Mouse (Mus musculus): ENCODE results near the gene Mt1. TPM values are rescaled to one million over a fixed set of nuclear protein-coding genes. Genes with fewer than 3 reads are reported as not detected.
"Not testable (repeated sequence)": the region's sequence is repeated elsewhere in the genome, so short reads cannot be mapped to it uniquely, and the experiment has no call there.

Mt1 gene
- 1,753 and 1,911 TPM in 2 replicates for polyA plus RNA-seq (2012; rRNA removed)

GRCm38 (mm10) chr8:94178857-94179712 is at the start of gene Mt1:
TSS of gene Mt1 (plus strand) at chr8:94179082.
- Histone ChIP-seq H3K4me3 (ENCODE audit: control insufficient read depth, low read depth, low read length) (peak within 1 kb of the TSS; percentile 93), H3K4me1 (ENCODE audit: control insufficient read depth, insufficient read depth, low read length) (peaks cover 17% of the 10 kb centered on the region), H3K27me3 (ENCODE audit: control insufficient read depth, insufficient read depth, low read length) (no peaks in the 10 kb centered on the region), H3K36me3 (ENCODE audit: control insufficient read depth, insufficient read depth, low read length) (no peaks in the 10 kb centered on the region; the same call in 1 of the 2 replicates), H3K27ac (ENCODE audit: control insufficient read depth, insufficient read depth, low read depth, low read length) (peak within 1 kb of the TSS; percentile 97)
- peak; percentile 96 for TF ChIP-seq POLR2A (IDR thresholded peaks at IDR 0.05; ENCODE audit: control insufficient read depth, low read depth, low read length)
- TF ChIP-seq CTCF (IDR thresholded peaks at IDR 0.05; ENCODE audit: control insufficient read depth, insufficient read depth, insufficient replicate concordance, low read depth, low read length), result no peak

GRCm38 (mm10) chr8:94129133-94129789 is 49.6 kb upstream of the Mt1 start:
- Histone ChIP-seq H3K27ac (ENCODE audit: control insufficient read depth, insufficient read depth, low read depth, low read length) (no peak overlapping the region), H3K36me3 (ENCODE audit: control insufficient read depth, insufficient read depth, low read length) (no peaks in the 10 kb centered on the region), H3K27me3 (ENCODE audit: control insufficient read depth, insufficient read depth, low read length) (no peaks in the 10 kb centered on the region), H3K4me3 (ENCODE audit: control insufficient read depth, low read depth, low read length) (no peak overlapping the region; the same call in 1 of the 2 replicates), H3K4me1 (ENCODE audit: control insufficient read depth, insufficient read depth, low read length) (peaks cover 3% of the 10 kb centered on the region; the same call in 1 of the 2 replicates)
- no peak for TF ChIP-seq CTCF (IDR thresholded peaks at IDR 0.05; ENCODE audit: control insufficient read depth, insufficient read depth, insufficient replicate concordance, low read depth, low read length)
- no peak for TF ChIP-seq POLR2A (IDR thresholded peaks at IDR 0.05; ENCODE audit: control insufficient read depth, low read depth, low read length)

GRCm38 (mm10) chr8:94130126-94130525 is 48.8 kb upstream of the Mt1 start:
- Histone ChIP-seq H3K36me3 (ENCODE audit: control insufficient read depth, insufficient read depth, low read length) (no peaks in the 10 kb centered on the region), H3K27me3 (ENCODE audit: control insufficient read depth, insufficient read depth, low read length) (no peaks in the 10 kb centered on the region), H3K4me1 (ENCODE audit: control insufficient read depth, insufficient read depth, low read length) (no peaks in the 10 kb centered on the region), H3K4me3 (ENCODE audit: control insufficient read depth, low read depth, low read length) (peak overlapping the region; percentile 17), H3K27ac (ENCODE audit: control insufficient read depth, insufficient read depth, low read depth, low read length) (no peak overlapping the region)
- TF ChIP-seq POLR2A (IDR thresholded peaks at IDR 0.05; ENCODE audit: control insufficient read depth, low read depth, low read length) (no peak), CTCF (IDR thresholded peaks at IDR 0.05; ENCODE audit: control insufficient read depth, insufficient read depth, insufficient replicate concordance, low read depth, low read length) (no peak)

- Histone ChIP-seq H3K27me3 (ENCODE audit: control insufficient read depth, insufficient read depth, low read length) (no peaks in the 10 kb centered on the region), H3K27ac (ENCODE audit: control insufficient read depth, insufficient read depth, low read depth, low read length) (no peak overlapping the region), H3K4me3 (ENCODE audit: control insufficient read depth, low read depth, low read length) (no peak overlapping the region), H3K36me3 (ENCODE audit: control insufficient read depth, insufficient read depth, low read length) (no peaks in the 10 kb centered on the region), H3K4me1 (ENCODE audit: control insufficient read depth, insufficient read depth, low read length) (no peaks in the 10 kb centered on the region)
- TF ChIP-seq POLR2A (IDR thresholded peaks at IDR 0.05; ENCODE audit: control insufficient read depth, low read depth, low read length) (no peak), CTCF (IDR thresholded peaks at IDR 0.05; ENCODE audit: control insufficient read depth, insufficient read depth, insufficient replicate concordance, low read depth, low read length) (no peak)
Observed at GRCm38 (mm10) chr8:94132096-94132495, 46.8 kb upstream of the Mt1 start.

- not testable (repeated sequence) for H3K27me3 ChIP-seq (ENCODE audit: control insufficient read depth, insufficient read depth, low read length); H3K36me3 ChIP-seq (ENCODE audit: control insufficient read depth, insufficient read depth, low read length); H3K4me3 ChIP-seq (ENCODE audit: control insufficient read depth, low read depth, low read length); H3K27ac ChIP-seq (ENCODE audit: control insufficient read depth, insufficient read depth, low read depth, low read length); H3K4me1 ChIP-seq (ENCODE audit: control insufficient read depth, insufficient read depth, low read length)
Observed at GRCm38 (mm10) chr8:94134601-94135000, 44.3 kb upstream of the Mt1 start.

GRCm38 (mm10) chr8:94135556-94135955 is 43.3 kb upstream of the Mt1 start:
- Histone ChIP-seq H3K27me3 (ENCODE audit: control insufficient read depth, insufficient read depth, low read length) (no peaks in the 10 kb centered on the region), H3K4me3 (ENCODE audit: control insufficient read depth, low read depth, low read length) (no peak overlapping the region), H3K36me3 (ENCODE audit: control insufficient read depth, insufficient read depth, low read length) (no peaks in the 10 kb centered on the region), H3K4me1 (ENCODE audit: control insufficient read depth, insufficient read depth, low read length) (no peaks in the 10 kb centered on the region), H3K27ac (ENCODE audit: control insufficient read depth, insufficient read depth, low read depth, low read length) (no peak overlapping the region)
- TF ChIP-seq CTCF (IDR thresholded peaks at IDR 0.05; ENCODE audit: control insufficient read depth, insufficient read depth, insufficient replicate concordance, low read depth, low read length), result no peak
- no peak for TF ChIP-seq POLR2A (IDR thresholded peaks at IDR 0.05; ENCODE audit: control insufficient read depth, low read depth, low read length)

GRCm38 (mm10) chr8:94136192-94136591 is 42.7 kb upstream of the Mt1 start:
- TF ChIP-seq POLR2A (IDR thresholded peaks at IDR 0.05; ENCODE audit: control insufficient read depth, low read depth, low read length), result no peak
- no peak for TF ChIP-seq CTCF (IDR thresholded peaks at IDR 0.05; ENCODE audit: control insufficient read depth, insufficient read depth, insufficient replicate concordance, low read depth, low read length)
- no peaks in the 10 kb centered on the region for H3K36me3 ChIP-seq (ENCODE audit: control insufficient read depth, insufficient read depth, low read length)
- no peak overlapping the region for H3K4me3 ChIP-seq (ENCODE audit: control insufficient read depth, low read depth, low read length)
- H3K27me3 ChIP-seq (ENCODE audit: control insufficient read depth, insufficient read depth, low read length), result no peaks in the 10 kb centered on the region
- no peak overlapping the region for H3K27ac ChIP-seq (ENCODE audit: control insufficient read depth, insufficient read depth, low read depth, low read length)
- H3K4me1 ChIP-seq (ENCODE audit: control insufficient read depth, insufficient read depth, low read length), result no peaks in the 10 kb centered on the region
